Mouse (Mus musculus): ENCODE measurements around the gene Crlf3.
"Not testable (repeated sequence)": the region's sequence is repeated elsewhere in the genome, so short reads cannot be mapped to it uniquely, and the experiment has no call there.

The Crlf3 gene

GRCm38 (mm10) chr11:80066373-80066772, 14.4 kb downstream of the Crlf3 start:
- not testable (repeated sequence) for DNase-seq

- DNase-seq = peak in 1 of 2 experiments; percentile 20
Observed at GRCm38 (mm10) chr11:80062159-80062558, 18.6 kb downstream of the Crlf3 start.

- DNase-seq = peak; percentile 33 to 64
Observed at GRCm38 (mm10) chr11:80056141-80056540, 24.6 kb downstream of the Crlf3 start.

GRCm38 (mm10) chr11:80054659-80055058, 26.1 kb downstream of the Crlf3 start:
- no peak for DNase-seq

- DNase-seq = peak in 1 of 2 experiments; percentile 7
Observed at GRCm38 (mm10) chr11:80053171-80053570, 27.6 kb downstream of the Crlf3 start.

- no peak for DNase-seq
Observed at GRCm38 (mm10) chr11:80052456-80052855, 28.3 kb downstream of the Crlf3 start.

GRCm38 (mm10) chr11:80050088-80050487, 30.7 kb downstream of the Crlf3 start:
- DNase-seq = no peak

GRCm38 (mm10) chr11:80046856-80047255, 33.9 kb downstream of the Crlf3 start:
- DNase-seq = peak; percentile 27 to 29

- DNase-seq = no peak
Observed at GRCm38 (mm10) chr11:80043419-80043817, 37.4 kb downstream of the Crlf3 start.

GRCm38 (mm10) chr11:80042615-80043418, 38.0 kb downstream of the Crlf3 start:
- peak; percentile 27 to 48 for DNase-seq

- DNase-seq = no peak
Observed at GRCm38 (mm10) chr11:80037495-80037894, 43.3 kb downstream of the Crlf3 start.

- DNase-seq = no peak
Observed at GRCm38 (mm10) chr11:80021306-80021705, 59.5 kb downstream of the Crlf3 start.

GRCm38 (mm10) chr11:80019792-80020191, 61.0 kb downstream of the Crlf3 start:
- no peak for DNase-seq

GRCm38 (mm10) chr11:80016533-80016932, 64.3 kb downstream of the Crlf3 start:
- DNase-seq = not testable (repeated sequence)

All from kidney, adult 8-10 months (tissue).